Mouse (Mus musculus): ENCODE results near the gene Erc1.

- TF ChIP-seq EP300 (IDR thresholded peaks at IDR 0.05; ENCODE audit: low read depth) (no peak), CTCF (IDR thresholded peaks at IDR 0.05; ENCODE audit: low read depth) (no peak)
Measured at GRCm38 (mm10) chr6:119808726-119809505, 39.1 kb downstream of the Erc1 start.

Data from liver, embryonic 14.5 days (tissue).